Mouse (Mus musculus): ENCODE measurements at regions not wholly inside any gene's neighbourhood (a gene's known extent, or its start where the extent isn't known, plus 50 kb on each side); places are given as distances from the start of the nearest gene placed in this dataset.

DNA sequence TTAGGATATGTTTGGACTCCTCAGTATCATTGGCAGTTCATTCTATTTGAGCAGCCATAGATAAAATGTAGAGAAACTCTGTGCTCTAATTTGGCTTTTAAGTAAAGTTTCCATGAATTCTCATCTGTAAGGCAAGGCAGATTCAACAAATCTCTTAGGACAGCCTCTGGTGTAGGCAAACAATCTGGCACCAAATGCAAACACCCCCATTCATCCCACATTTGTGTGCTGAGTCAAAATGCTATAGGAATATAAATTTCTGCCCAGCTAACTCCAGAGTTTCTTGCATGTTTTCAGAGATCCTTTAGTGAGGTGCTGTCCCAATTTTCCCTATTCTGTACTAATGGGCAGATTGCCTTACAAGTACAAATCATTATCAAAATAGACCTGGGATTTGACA is 695.7 kb upstream of the Kif18a start:
- Histone ChIP-seq H3K4me2 (replicated peaks; ENCODE audit: low read depth) (no peak overlapping the region), H3K27me3 (ENCODE audit: control insufficient read depth, insufficient read depth, low read length) (no peaks in the 10 kb centered on the region), H3K27ac (replicated peaks) (no peak overlapping the region), H3K9me3 (ENCODE audit: control insufficient read depth, low read length) (no peaks in the 10 kb centered on the region), H3K36me3 (ENCODE audit: control insufficient read depth, insufficient read depth, low read length) (no peaks in the 10 kb centered on the region), H3K4me1 (replicated peaks; ENCODE audit: control insufficient read depth, insufficient read depth) (no peaks in the 10 kb centered on the region), H3K4me3 (ENCODE audit: low read depth, low read length) (no peak overlapping the region), H3K9ac (ENCODE audit: low read length) (no peak overlapping the region)
- TF ChIP-seq CTCF (IDR thresholded peaks at IDR 0.05; ENCODE audit: low read depth) (no peak), EP300 (optimal IDR thresholded peaks at IDR 0.05) (no peak)
- DNase-seq (ENCODE audit: low spot score) (no peak), ATAC-seq (ENCODE audit: low FRiP score, low TSS enrichment) (no peak)

GRCm38 (mm10) chr2:108593555-108593954 is 687.0 kb upstream of the Kif18a start:
- 76% methylated on average over 3 of the region's 3 CpGs for WGBS
- Histone ChIP-seq H3K4me3 (ENCODE audit: low read depth, low read length) (no peak overlapping the region), H3K36me3 (ENCODE audit: control insufficient read depth, insufficient read depth, low read length) (no peaks in the 10 kb centered on the region), H3K9ac (ENCODE audit: low read length) (no peak overlapping the region), H3K4me1 (replicated peaks; ENCODE audit: control insufficient read depth, insufficient read depth) (no peaks in the 10 kb centered on the region), H3K9me3 (ENCODE audit: control insufficient read depth, low read length) (no peaks in the 10 kb centered on the region), H3K27ac (replicated peaks) (no peak overlapping the region), H3K27me3 (ENCODE audit: control insufficient read depth, insufficient read depth, low read length) (no peaks in the 10 kb centered on the region), H3K4me2 (replicated peaks; ENCODE audit: low read depth) (no peak overlapping the region)
- DNase-seq (ENCODE audit: low spot score) (no peak), ATAC-seq (ENCODE audit: low FRiP score, low TSS enrichment) (no peak)
- no peak for TF ChIP-seq EP300 (optimal IDR thresholded peaks at IDR 0.05)
- TF ChIP-seq CTCF (IDR thresholded peaks at IDR 0.05; ENCODE audit: low read depth), result no peak

DNA sequence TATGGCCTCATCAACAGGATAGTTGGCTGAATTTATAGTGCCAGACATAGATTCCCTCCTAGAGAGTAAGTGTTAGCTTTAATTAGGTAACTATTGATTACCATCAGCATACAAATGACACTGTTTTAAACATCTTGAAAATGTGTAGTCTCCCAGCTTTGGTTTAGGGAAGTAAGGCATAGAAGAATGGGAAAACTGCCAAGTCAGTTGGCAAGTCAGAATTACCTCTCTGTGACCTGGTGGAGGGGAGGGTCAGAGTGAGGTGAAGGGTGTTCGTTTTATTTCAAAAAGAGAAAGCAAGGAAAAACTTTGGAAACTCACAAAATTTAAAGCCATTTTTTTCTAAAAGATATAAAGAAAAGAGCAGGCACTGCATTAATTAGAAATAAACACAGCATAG is 680.2 kb upstream of the Kif18a start:
- TF ChIP-seq CTCF (IDR thresholded peaks at IDR 0.05; ENCODE audit: low read depth) (no peak), EP300 (optimal IDR thresholded peaks at IDR 0.05) (no peak)
- ATAC-seq (ENCODE audit: low FRiP score, low TSS enrichment) (no peak), DNase-seq (ENCODE audit: low spot score) (no peak)
- Histone ChIP-seq H3K27me3 (ENCODE audit: control insufficient read depth, insufficient read depth, low read length) (no peaks in the 10 kb centered on the region), H3K4me2 (replicated peaks; ENCODE audit: low read depth) (no peak overlapping the region), H3K4me3 (ENCODE audit: low read depth, low read length) (no peak overlapping the region), H3K9ac (ENCODE audit: low read length) (no peak overlapping the region), H3K36me3 (ENCODE audit: control insufficient read depth, insufficient read depth, low read length) (no peaks in the 10 kb centered on the region), H3K4me1 (replicated peaks; ENCODE audit: control insufficient read depth, insufficient read depth) (no peaks in the 10 kb centered on the region), H3K27ac (replicated peaks) (no peak overlapping the region), H3K9me3 (ENCODE audit: control insufficient read depth, low read length) (no peaks in the 10 kb centered on the region)
- WGBS, result 24% methylated on average over 1 of the region's 1 CpGs

GRCm38 (mm10) chr2:108619580-108619979 is 661.0 kb upstream of the Kif18a start:
- H3K4me2 ChIP-seq (replicated peaks; ENCODE audit: low read depth), result no peak overlapping the region
- no peak overlapping the region for H3K4me3 ChIP-seq (ENCODE audit: low read depth, low read length)
- no peak for TF ChIP-seq EP300 (optimal IDR thresholded peaks at IDR 0.05)
- no peak for TF ChIP-seq CTCF (IDR thresholded peaks at IDR 0.05; ENCODE audit: low read depth)
- ATAC-seq (ENCODE audit: low FRiP score, low TSS enrichment) (no peak), DNase-seq (ENCODE audit: low spot score) (no peak)
- H3K9me3 ChIP-seq (ENCODE audit: control insufficient read depth, low read length), result no peaks in the 10 kb centered on the region
- no peaks in the 10 kb centered on the region for H3K27me3 ChIP-seq (ENCODE audit: control insufficient read depth, insufficient read depth, low read length)
- no peak overlapping the region for H3K9ac ChIP-seq (ENCODE audit: low read length)
- H3K36me3 ChIP-seq (ENCODE audit: control insufficient read depth, insufficient read depth, low read length), result no peaks in the 10 kb centered on the region
- H3K27ac ChIP-seq (replicated peaks), result no peak overlapping the region
- H3K4me1 ChIP-seq (replicated peaks; ENCODE audit: control insufficient read depth, insufficient read depth), result no peaks in the 10 kb centered on the region

DNA sequence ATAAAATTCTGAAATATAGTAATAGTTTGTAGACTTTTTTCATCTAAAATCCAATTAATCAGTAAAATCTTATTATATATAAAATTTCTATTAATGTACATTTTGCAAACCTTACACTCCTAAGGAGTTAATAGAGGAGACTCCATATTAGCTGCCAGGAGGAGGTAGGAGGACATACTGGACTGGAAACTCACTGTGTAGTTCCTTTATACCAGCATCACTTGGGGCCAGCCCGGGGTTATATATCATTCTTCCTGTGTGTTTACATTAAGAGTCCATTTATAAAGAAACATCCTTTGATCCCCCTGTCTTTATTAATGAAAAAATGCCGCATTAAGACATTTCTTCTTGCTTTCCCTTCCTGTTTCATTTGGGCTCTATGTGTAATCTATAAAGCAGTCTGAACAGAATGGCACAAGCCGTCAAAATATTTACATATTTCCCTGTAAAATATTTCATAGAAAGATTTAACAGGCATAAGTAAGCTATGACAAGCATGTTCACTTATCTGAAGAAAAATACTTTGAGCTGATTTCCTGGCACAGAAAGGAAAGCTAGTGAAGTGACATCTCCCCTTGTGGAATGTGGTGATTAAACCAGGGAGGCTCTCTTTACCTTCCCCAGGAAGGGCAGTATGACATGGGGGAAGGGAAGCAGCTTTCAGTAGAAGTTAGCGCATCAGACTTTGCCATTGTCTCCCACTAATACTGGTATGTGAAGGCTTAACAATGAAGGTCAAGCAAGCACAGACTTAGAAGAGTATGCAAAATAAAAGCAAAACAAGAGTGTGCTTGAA is 658.0 kb upstream of the Kif18a start:
- no peaks in the 10 kb centered on the region for H3K36me3 ChIP-seq (ENCODE audit: control insufficient read depth, insufficient read depth, low read length)
- WGBS, result 9% methylated on average over 4 of the region's 4 CpGs
- DNase-seq (ENCODE audit: low spot score), result no peak
- no peaks in the 10 kb centered on the region for H3K4me1 ChIP-seq (replicated peaks; ENCODE audit: control insufficient read depth, insufficient read depth)
- no peak overlapping the region for H3K4me2 ChIP-seq (replicated peaks; ENCODE audit: low read depth)
- H3K4me3 ChIP-seq (ENCODE audit: low read depth, low read length), result no peak overlapping the region
- H3K27ac ChIP-seq (replicated peaks), result no peak overlapping the region
- H3K9ac ChIP-seq (ENCODE audit: low read length), result no peak overlapping the region
- no peaks in the 10 kb centered on the region for H3K27me3 ChIP-seq (ENCODE audit: control insufficient read depth, insufficient read depth, low read length)
- H3K9me3 ChIP-seq (ENCODE audit: control insufficient read depth, low read length), result no peaks in the 10 kb centered on the region
- no peak for TF ChIP-seq EP300 (optimal IDR thresholded peaks at IDR 0.05)
- TF ChIP-seq CTCF (IDR thresholded peaks at IDR 0.05; ENCODE audit: low read depth), result no peak
- peak; percentile 82 for ATAC-seq (ENCODE audit: low FRiP score, low TSS enrichment)

DNA sequence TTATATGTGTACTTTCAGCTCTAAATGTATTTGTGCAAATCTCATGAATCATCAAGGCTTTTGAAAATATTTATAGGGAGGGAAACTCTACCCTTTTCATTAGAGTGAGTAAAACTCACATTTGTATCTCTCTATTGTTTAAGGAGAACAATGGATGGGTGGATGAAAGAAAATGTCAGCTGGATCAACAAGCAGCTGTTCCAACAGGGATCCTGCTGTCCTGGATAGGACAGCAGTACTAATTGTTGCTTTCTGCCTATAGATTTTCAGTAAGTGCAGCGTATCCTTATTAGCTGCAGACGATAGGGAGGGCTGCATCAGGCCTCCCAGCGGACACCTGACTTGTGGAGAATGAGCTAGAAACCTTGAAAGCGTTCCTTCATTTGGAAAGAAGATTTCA is 644.9 kb upstream of the Kif18a start:
- no peaks in the 10 kb centered on the region for H3K9me3 ChIP-seq (ENCODE audit: control insufficient read depth, low read length)
- 63% methylated on average over 4 of the region's 4 CpGs for WGBS
- ATAC-seq (ENCODE audit: low FRiP score, low TSS enrichment), result no peak

More for the DNA sequence above, 644.9 kb upstream of the Kif18a start:
- no peaks in the 10 kb centered on the region for H3K4me1 ChIP-seq (replicated peaks; ENCODE audit: control insufficient read depth, insufficient read depth)
- no peak overlapping the region for H3K9ac ChIP-seq (ENCODE audit: low read length)
- H3K27me3 ChIP-seq (ENCODE audit: control insufficient read depth, insufficient read depth, low read length), result no peaks in the 10 kb centered on the region
- no peak for DNase-seq (ENCODE audit: low spot score)
- H3K36me3 ChIP-seq (ENCODE audit: control insufficient read depth, insufficient read depth, low read length), result no peaks in the 10 kb centered on the region
- no peak overlapping the region for H3K27ac ChIP-seq (replicated peaks)
- no peak overlapping the region for H3K4me2 ChIP-seq (replicated peaks; ENCODE audit: low read depth)
- no peak overlapping the region for H3K4me3 ChIP-seq (ENCODE audit: low read depth, low read length)
- no peak for TF ChIP-seq CTCF (IDR thresholded peaks at IDR 0.05; ENCODE audit: low read depth)

Measured in stomach, postnatal 0 days (tissue).